Mouse (Mus musculus) limb, embryonic 10.5 days (tissue): ENCODE data around the gene Gm3045. TPM values are rescaled to one million over a fixed set of nuclear protein-coding genes. Genes with fewer than 3 reads are reported as not detected.

ENCODE experiments used
- DNase-seq: peaks from one replicate; pipeline ENCODE4 v3.0.0-alpha.2; 2017; ENCODE audit warnings: low spot score
- H3K27ac ChIP-seq: fragments of 300-500 bp; sonication (generic); 2 replicates; pipeline ENCODE4 v1.5.1; 2016; ENCODE audit warnings: mild to moderate bottlenecking
- H3K27me3 ChIP-seq: fragments of 300-500 bp; sonication (generic); 2 replicates; pipeline ENCODE4 v1.6.1; 2016; ENCODE audit warnings: low read depth, mild to moderate bottlenecking; ENCODE audit not compliant: poor library complexity, severe bottlenecking
- H3K36me3 ChIP-seq: fragments of 300-500 bp; sonication (generic); 2 replicates; pipeline ENCODE4 v1.6.1; 2016; ENCODE audit warnings: mild to moderate bottlenecking, moderate library complexity
- H3K4me1 ChIP-seq: fragments of 300-500 bp; sonication (generic); 2 replicates; pipeline ENCODE4 v1.6.1; 2016
- H3K4me3 ChIP-seq: fragments of 300-500 bp; sonication (generic); 2 replicates; pipeline ENCODE4 v1.5.1; 2016; ENCODE audit warnings: mild to moderate bottlenecking, moderate library complexity
- H3K9me3 ChIP-seq: fragments of 300-500 bp; sonication (generic); replicated peaks from 2 replicates; pipeline ENCODE4 v1.6.1; 2016; ENCODE audit warnings: mild to moderate bottlenecking
- WGBS: fragments of 180-500 bp; shearing (Covaris S2); methylation state at CpG from one replicate; pipeline ENCODE4 v1.1.7; 2016; 5-methylcytosine and 5-hydroxymethylcytosine counted together
- polyA plus RNA-seq: library from polyadenylated mRNA; unstranded; fragments of >200 nt; fragmentation: Nextera tagmentation; extraction: Ambion mirVana; gene quantifications from 2 replicates; pipeline ENCODE4 v1.2.1, GENCODE M21; 2016

The Gm3045 gene
- polyA plus RNA-seq, 1 experiment from 2014 or later: not detected

GRCm38 (mm10) chr13:56444112-56444511, 17.7 kb downstream of the Gm3045 start:
- H3K9me3 ChIP-seq: no peaks in the 10 kb centered on the region
- no peak overlapping the region for H3K4me3 ChIP-seq
- H3K27me3 ChIP-seq: peaks cover 21% of the 10 kb centered on the region
- no peaks in the 10 kb centered on the region for H3K36me3 ChIP-seq
- DNase-seq: no peak
- no peak overlapping the region for H3K27ac ChIP-seq
- H3K4me1 ChIP-seq: 0 out of 2 replicates have a peak, but pooled peaks cover 4% of the 10 kb centered on the region
- WGBS: 90% methylated on average over 3 of the region's 3 CpGs

GRCm38 (mm10) chr13:56444996-56445395, 18.6 kb downstream of the Gm3045 start:
- H3K9me3 ChIP-seq: no peaks in the 10 kb centered on the region
- no peaks in the 10 kb centered on the region for H3K36me3 ChIP-seq
- H3K27ac ChIP-seq: no peak overlapping the region
- DNase-seq: no peak
- H3K27me3 ChIP-seq: peaks cover 12% of the 10 kb centered on the region
- 84% methylated on average over 6 of the region's 6 CpGs for WGBS
- H3K4me1 ChIP-seq: 0 out of 2 replicates have a peak, but pooled peaks cover 4% of the 10 kb centered on the region
- no peak overlapping the region for H3K4me3 ChIP-seq

- no peak overlapping the region for H3K4me3 ChIP-seq
- DNase-seq: no peak
- 88% methylated on average over 10 of the region's 10 CpGs for WGBS
- no peaks in the 10 kb centered on the region for H3K27me3 ChIP-seq
- no peak overlapping the region for H3K27ac ChIP-seq
- H3K9me3 ChIP-seq: no peaks in the 10 kb centered on the region
- H3K4me1 ChIP-seq: no peaks in the 10 kb centered on the region
- H3K36me3 ChIP-seq: no peaks in the 10 kb centered on the region
Observed at GRCm38 (mm10) chr13:56449239-56450030, 23.0 kb downstream of the Gm3045 start.

- no peak for DNase-seq
- no peaks in the 10 kb centered on the region for H3K9me3 ChIP-seq
- no peaks in the 10 kb centered on the region for H3K36me3 ChIP-seq
- no peaks in the 10 kb centered on the region for H3K27me3 ChIP-seq
- 90% methylated on average over 8 of the region's 8 CpGs for WGBS
- H3K4me3 ChIP-seq: no peak overlapping the region
- peaks cover 2% of the 10 kb centered on the region; the same call in 1 of the 2 replicates for H3K4me1 ChIP-seq
- no peak overlapping the region for H3K27ac ChIP-seq
Observed at GRCm38 (mm10) chr13:56450035-56450434, 23.6 kb downstream of the Gm3045 start.

- Histone ChIP-seq H3K27me3 (no peaks in the 10 kb centered on the region), H3K4me1 (peaks cover 6% of the 10 kb centered on the region; the same call in 1 of the 2 replicates), H3K27ac (no peak overlapping the region), H3K4me3 (no peak overlapping the region), H3K36me3 (no peaks in the 10 kb centered on the region), H3K9me3 (no peaks in the 10 kb centered on the region)
- DNase-seq: no peak
- 80% methylated on average over 9 of the region's 9 CpGs for whole genome bisulfite sequencing
Observed at GRCm38 (mm10) chr13:56458001-56458400, 31.6 kb downstream of the Gm3045 start.

GRCm38 (mm10) chr13:56461460-56461859, 35.1 kb downstream of the Gm3045 start:
- Histone ChIP-seq H3K4me3 (no peak overlapping the region), H3K27me3 (peaks cover 8% of the 10 kb centered on the region), H3K9me3 (no peaks in the 10 kb centered on the region), H3K4me1 (peaks cover 15% of the 10 kb centered on the region), H3K27ac (no peak overlapping the region), H3K36me3 (no peaks in the 10 kb centered on the region)
- WGBS: 88% methylated on average over 4 of the region's 4 CpGs
- no peak for DNase-seq

- peaks cover 8% of the 10 kb centered on the region for H3K27me3 ChIP-seq
- no peak overlapping the region for H3K27ac ChIP-seq
- no peak overlapping the region for H3K4me3 ChIP-seq
- 89% methylated on average over 4 of the region's 4 CpGs for WGBS
- peaks cover 14% of the 10 kb centered on the region for H3K4me1 ChIP-seq
- no peaks in the 10 kb centered on the region for H3K36me3 ChIP-seq
- no peaks in the 10 kb centered on the region for H3K9me3 ChIP-seq
- DNase-seq: no peak
Observed at GRCm38 (mm10) chr13:56462791-56463190, 36.4 kb downstream of the Gm3045 start.

GRCm38 (mm10) chr13:56463261-56463660, 36.9 kb downstream of the Gm3045 start:
- no peaks in the 10 kb centered on the region for H3K9me3 ChIP-seq
- H3K4me1 ChIP-seq: peaks cover 14% of the 10 kb centered on the region
- no peak for DNase-seq
- H3K36me3 ChIP-seq: no peaks in the 10 kb centered on the region
- 93% methylated on average over 7 of the region's 7 CpGs for WGBS
- H3K27ac ChIP-seq: no peak overlapping the region
- H3K4me3 ChIP-seq: no peak overlapping the region
- H3K27me3 ChIP-seq: peaks cover 8% of the 10 kb centered on the region

GRCm38 (mm10) chr13:56463750-56464149, 37.4 kb downstream of the Gm3045 start:
- DNase-seq: no peak
- no peaks in the 10 kb centered on the region for H3K36me3 ChIP-seq
- peaks cover 14% of the 10 kb centered on the region for H3K4me1 ChIP-seq
- H3K27me3 ChIP-seq: peaks cover 8% of the 10 kb centered on the region
- H3K27ac ChIP-seq: no peak overlapping the region
- no peak overlapping the region for H3K4me3 ChIP-seq
- 63% methylated on average over 6 of the region's 6 CpGs for WGBS
- no peaks in the 10 kb centered on the region for H3K9me3 ChIP-seq

GRCm38 (mm10) chr13:56467786-56468185, 41.4 kb downstream of the Gm3045 start:
- Histone ChIP-seq H3K27me3 (peaks cover 12% of the 10 kb centered on the region), H3K36me3 (no peaks in the 10 kb centered on the region), H3K27ac (no peak overlapping the region), H3K9me3 (no peaks in the 10 kb centered on the region), H3K4me1 (peaks cover 14% of the 10 kb centered on the region), H3K4me3 (no peak overlapping the region)
- DNase-seq: no peak
- 93% methylated on average over 7 of the region's 7 CpGs for WGBS

- no peak for DNase-seq
- Histone ChIP-seq H3K27ac (no peak overlapping the region), H3K27me3 (peaks cover 12% of the 10 kb centered on the region), H3K4me3 (no peak overlapping the region), H3K9me3 (no peaks in the 10 kb centered on the region), H3K4me1 (peaks cover 14% of the 10 kb centered on the region), H3K36me3 (no peaks in the 10 kb centered on the region)
- 94% methylated on average over 4 of the region's 4 CpGs for WGBS
Observed at GRCm38 (mm10) chr13:56468536-56468935, 42.1 kb downstream of the Gm3045 start.

GRCm38 (mm10) chr13:56471211-56471610, 44.8 kb downstream of the Gm3045 start:
- Histone ChIP-seq H3K27me3 (peaks cover 3% of the 10 kb centered on the region; the same call in 1 of the 2 replicates), H3K9me3 (no peaks in the 10 kb centered on the region), H3K27ac (0 out of 2 replicates have a peak overlapping the region, but pooled peaks have one; percentile 4), H3K4me1 (0 out of 2 replicates have a peak, but pooled peaks cover 2% of the 10 kb centered on the region), H3K36me3 (no peaks in the 10 kb centered on the region), H3K4me3 (no peak overlapping the region)
- no peak for DNase-seq
- 90% methylated on average over 6 of the region's 6 CpGs for WGBS

- DNase-seq: no peak
- WGBS: 88% methylated on average over 9 of the region's 9 CpGs
- Histone ChIP-seq H3K4me1 (peaks cover 6% of the 10 kb centered on the region; the same call in 1 of the 2 replicates), H3K36me3 (no peaks in the 10 kb centered on the region), H3K27me3 (peaks cover 3% of the 10 kb centered on the region; the same call in 1 of the 2 replicates), H3K9me3 (no peaks in the 10 kb centered on the region), H3K4me3 (no peak overlapping the region), H3K27ac (no peak overlapping the region)
Observed at GRCm38 (mm10) chr13:56471951-56472350, 45.6 kb downstream of the Gm3045 start.
